Mouse (Mus musculus) forelimb bud, embryonic 11.5 days (tissue): ENCODE measurements around the gene Dazl.
"Not testable (repeated sequence)": the region's sequence is repeated elsewhere in the genome, so short reads cannot be mapped to it uniquely, and the experiment has no call there.

Source experiments
- DNase-seq: peaks from one replicate; pipeline ENCODE4 v3.0.0-alpha.2; 2012; ENCODE audit warnings: low read depth, low spot score

The Dazl gene

GRCm38 (mm10) chr17:50291485-50292200 is 1.8 kb downstream of the Dazl start:
- DNase-seq: peak; percentile 19

- no peak for DNase-seq
Measured at GRCm38 (mm10) chr17:50284845-50285244, 8.6 kb downstream of the Dazl start.

GRCm38 (mm10) chr17:50261615-50262014 is 31.8 kb downstream of the Dazl start:
- DNase-seq: not testable (repeated sequence)

GRCm38 (mm10) chr17:50260856-50261255 is 32.6 kb downstream of the Dazl start:
- no peak for DNase-seq

- DNase-seq: no peak
Measured at GRCm38 (mm10) chr17:50246605-50247004, 46.8 kb downstream of the Dazl start.

GRCm38 (mm10) chr17:50244675-50245074 is 48.8 kb downstream of the Dazl start:
- DNase-seq: no peak

- DNase-seq: no peak
Measured at GRCm38 (mm10) chr17:50243326-50243725, 50.1 kb downstream of the Dazl start.

GRCm38 (mm10) chr17:50237818-50238610 is 55.4 kb downstream of the Dazl start:
- no peak for DNase-seq

GRCm38 (mm10) chr17:50237436-50237709 is 56.1 kb downstream of the Dazl start:
- peak; percentile 75 for DNase-seq

GRCm38 (mm10) chr17:50236702-50237435 is 56.6 kb downstream of the Dazl start:
- no peak for DNase-seq

- no peak for DNase-seq
Measured at GRCm38 (mm10) chr17:50235943-50236701, 57.3 kb downstream of the Dazl start.

GRCm38 (mm10) chr17:50233956-50234355 is 59.5 kb downstream of the Dazl start:
- DNase-seq: no peak

- no peak for DNase-seq
Measured at GRCm38 (mm10) chr17:50232821-50233220, 60.6 kb downstream of the Dazl start.

- DNase-seq: no peak
Measured at GRCm38 (mm10) chr17:50231206-50231605, 62.2 kb downstream of the Dazl start.

GRCm38 (mm10) chr17:50229534-50229933 is 63.9 kb downstream of the Dazl start:
- DNase-seq: no peak
